Mouse (Mus musculus) CD4-positive, CD25-positive, alpha-beta regulatory T cell, adult 4 months (primary cell): Measurements from ENCODE around the gene Epb41l5. TPM values are rescaled to one million over a fixed set of nuclear protein-coding genes. Genes with fewer than 3 reads are reported as not detected.

Experiments
- ATAC-seq: one replicate; pipeline ENCODE4 v1.8.0; 2017
- polyA plus RNA-seq, 2 experiments: library from polyadenylated mRNA; unstranded; fragments of 100-300 nt; shearing (Covaris generic); gene quantifications; one replicate each; pipeline ENCODE4 v1.2.1; 2017

Gene Epb41l5
- polyA plus RNA-seq, 2 experiments from 2014 or later = 0.96 to 1.4 TPM

- ATAC-seq = no peak
Measured at GRCm38 (mm10) chr1:119499456-119499855, 149.3 kb downstream of the Epb41l5 start.

GRCm38 (mm10) chr1:119498536-119499231 is 150.1 kb downstream of the Epb41l5 start:
- no peak for ATAC-seq

GRCm38 (mm10) chr1:119497346-119498004 is 151.3 kb downstream of the Epb41l5 start:
- ATAC-seq = no peak

GRCm38 (mm10) chr1:119495396-119495775 is 153.4 kb downstream of the Epb41l5 start:
- ATAC-seq = no peak

Other genes starting within 250 kb of the Epb41l5 start
- not detected for gene Inhbb, start 226.8 kb downstream of the Epb41l5 start, polyA plus RNA-seq
- gene Ralb, start 144.2 kb downstream of the Epb41l5 start, polyA plus RNA-seq = 10 to 100 TPM in 1 of 2 experiments, 1 to 10 TPM in 1; 9.9 to 11.8 TPM
- 10 to 100 TPM; 24.9 to 25.4 TPM for gene Tmem185b, start 122.8 kb downstream of the Epb41l5 start, polyA plus RNA-seq
- gene Ptpn4, start 188.6 kb upstream of the Epb41l5 start, polyA plus RNA-seq = 1 to 10 TPM; 5.6 to 8.9 TPM